Mouse (Mus musculus): ENCODE data around the gene Fscn1. TPM values are rescaled to one million over a fixed set of nuclear protein-coding genes. Genes with fewer than 3 reads are reported as not detected.

The Fscn1 gene
- polyA plus RNA-seq, 1 experiment from 2014 or later = 699 TPM

- Histone ChIP-seq H3K4me1 (peaks cover 15% of the 10 kb centered on the region), H3K9ac (peak overlapping the region; percentile 18; the same call in 1 of the 2 replicates), H3K4me2 (replicated peaks) (no peak overlapping the region), H3K27ac (no peak overlapping the region), H3K27me3 (peaks cover 16% of the 10 kb centered on the region), H3K4me3 (no peak overlapping the region), H3K36me3 (no peaks in the 10 kb centered on the region), H3K9me3 (replicated peaks) (no peaks in the 10 kb centered on the region)
- WGBS = 22% methylated on average over 13 of the region's 13 CpGs
- ATAC-seq (ENCODE audit: low FRiP score) = no peak
Observed at GRCm38 (mm10) chr5:142926204-142926939, 33.8 kb upstream of the Fscn1 start.

DNA sequence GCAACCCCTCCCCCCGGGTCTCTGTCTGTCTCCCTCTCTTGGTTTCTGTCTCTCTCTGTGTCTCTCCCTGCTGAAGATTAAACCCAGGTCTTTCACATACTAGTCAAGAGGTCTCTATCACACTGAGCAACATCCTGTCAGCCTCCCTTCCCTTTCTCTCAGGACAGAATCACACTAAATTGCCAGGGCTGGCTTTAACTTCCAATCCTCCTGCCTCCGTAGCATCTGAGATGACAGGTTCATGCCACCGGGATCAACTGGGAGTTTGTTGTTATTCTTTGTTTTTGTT is 33.3 kb upstream of the Fscn1 start:
- WGBS = 40% methylated on average over 3 of the region's 3 CpGs
- H3K9ac ChIP-seq = no peak overlapping the region

DNA sequence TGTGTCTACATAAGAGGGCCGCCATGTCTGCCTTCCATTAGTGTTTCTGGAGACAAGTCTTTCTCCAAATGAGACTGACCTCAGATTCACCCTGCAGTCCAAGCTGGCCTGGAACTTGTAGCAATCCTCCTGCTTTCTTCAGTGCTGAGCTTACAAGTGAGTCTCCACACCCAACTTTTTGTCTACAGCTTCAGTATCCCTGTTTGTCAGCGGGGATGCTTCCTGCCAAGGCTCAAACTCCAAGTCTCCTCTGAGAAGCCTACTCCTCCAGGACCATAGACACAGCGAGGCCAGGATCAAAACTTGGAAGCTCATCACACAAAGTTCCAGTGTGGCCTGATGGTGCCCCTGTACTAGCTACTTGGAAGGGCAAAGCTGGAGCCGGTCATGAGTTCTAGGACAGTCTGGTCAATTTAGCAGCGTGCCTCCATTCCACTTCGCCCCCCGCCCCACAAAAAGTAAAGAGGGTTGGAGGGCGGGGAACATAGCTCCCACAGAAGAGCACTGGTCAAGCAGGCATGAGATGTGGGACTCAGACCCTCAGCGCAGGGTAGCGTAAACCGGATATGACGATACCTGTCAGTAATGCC is 32.7 kb upstream of the Fscn1 start:
- Histone ChIP-seq H3K4me3 (no peak overlapping the region), H3K9me3 (replicated peaks) (no peaks in the 10 kb centered on the region), H3K27ac (no peak overlapping the region), H3K36me3 (no peaks in the 10 kb centered on the region), H3K4me1 (peaks cover 15% of the 10 kb centered on the region), H3K4me2 (replicated peaks) (no peak overlapping the region), H3K9ac (no peak overlapping the region), H3K27me3 (peaks cover 16% of the 10 kb centered on the region)
- WGBS = 95% methylated on average over 12 of the region's 12 CpGs
- ATAC-seq (ENCODE audit: low FRiP score) = no peak

More for the DNA sequence above, 33.3 kb upstream of the Fscn1 start:
- H3K27me3 ChIP-seq = peaks cover 16% of the 10 kb centered on the region
- no peaks in the 10 kb centered on the region for H3K9me3 ChIP-seq (replicated peaks)
- no peak overlapping the region for H3K4me3 ChIP-seq
- ATAC-seq (ENCODE audit: low FRiP score) = no peak
- no peaks in the 10 kb centered on the region for H3K36me3 ChIP-seq
- peaks cover 15% of the 10 kb centered on the region for H3K4me1 ChIP-seq
- no peak overlapping the region for H3K27ac ChIP-seq
- H3K4me2 ChIP-seq (replicated peaks) = no peak overlapping the region

GRCm38 (mm10) chr5:142928749-142929399 is 31.3 kb upstream of the Fscn1 start:
- peak overlapping the region; percentile 40 for H3K4me3 ChIP-seq
- WGBS = 4% methylated on average over 34 of the region's 35 CpGs
- H3K9ac ChIP-seq = peak overlapping the region; percentile 63
- no peaks in the 10 kb centered on the region for H3K9me3 ChIP-seq (replicated peaks)
- peaks cover 16% of the 10 kb centered on the region for H3K27me3 ChIP-seq
- peaks cover 15% of the 10 kb centered on the region for H3K4me1 ChIP-seq
- H3K36me3 ChIP-seq = no peaks in the 10 kb centered on the region
- no peak for ATAC-seq (ENCODE audit: low FRiP score)
- no peak overlapping the region; the same call in 1 of the 2 replicates for H3K27ac ChIP-seq
- H3K4me2 ChIP-seq (replicated peaks) = peak overlapping the region; percentile 64

- Histone ChIP-seq H3K4me3 (peak overlapping the region; percentile 40), H3K9ac (peak overlapping the region; percentile 63), H3K36me3 (no peaks in the 10 kb centered on the region), H3K4me1 (peaks cover 14% of the 10 kb centered on the region), H3K27me3 (peaks cover 16% of the 10 kb centered on the region), H3K27ac (no peak overlapping the region; the same call in 1 of the 2 replicates), H3K9me3 (replicated peaks) (no peaks in the 10 kb centered on the region), H3K4me2 (replicated peaks) (peak overlapping the region; percentile 64)
- WGBS = 20% methylated on average over 4 of the region's 4 CpGs
- no peak for ATAC-seq (ENCODE audit: low FRiP score)
Observed at GRCm38 (mm10) chr5:142929400-142929752, 30.8 kb upstream of the Fscn1 start.

GRCm38 (mm10) chr5:142931241-142931745 is 28.9 kb upstream of the Fscn1 start:
- no peak for ATAC-seq (ENCODE audit: low FRiP score)

GRCm38 (mm10) chr5:142932084-142932685 is 28.0 kb upstream of the Fscn1 start:
- H3K4me1 ChIP-seq = peaks cover 8% of the 10 kb centered on the region
- H3K27ac ChIP-seq = no peak overlapping the region
- 28% methylated on average over 9 of the region's 9 CpGs for WGBS
- no peak for ATAC-seq (ENCODE audit: low FRiP score)
- H3K27me3 ChIP-seq = peaks cover 16% of the 10 kb centered on the region
- no peaks in the 10 kb centered on the region for H3K9me3 ChIP-seq (replicated peaks)
- no peak overlapping the region for H3K4me2 ChIP-seq (replicated peaks)
- H3K36me3 ChIP-seq = no peaks in the 10 kb centered on the region
- no peak overlapping the region for H3K4me3 ChIP-seq
- no peak overlapping the region for H3K9ac ChIP-seq

More at GRCm38 (mm10) chr5:142931241-142931745, 28.9 kb upstream of the Fscn1 start:
- peaks cover 12% of the 10 kb centered on the region for H3K4me1 ChIP-seq
- H3K4me2 ChIP-seq (replicated peaks) = no peak overlapping the region
- peaks cover 16% of the 10 kb centered on the region for H3K27me3 ChIP-seq
- H3K27ac ChIP-seq = no peak overlapping the region
- H3K36me3 ChIP-seq = no peaks in the 10 kb centered on the region
- 90% methylated on average over 9 of the region's 9 CpGs for WGBS
- no peak overlapping the region for H3K9ac ChIP-seq
- H3K4me3 ChIP-seq = no peak overlapping the region
- H3K9me3 ChIP-seq (replicated peaks) = no peaks in the 10 kb centered on the region

- peaks cover 8% of the 10 kb centered on the region for H3K4me1 ChIP-seq
- peaks cover 13% of the 10 kb centered on the region for H3K27me3 ChIP-seq
- 83% methylated on average over 8 of the region's 8 CpGs for WGBS
- ATAC-seq (ENCODE audit: low FRiP score) = no peak
- no peaks in the 10 kb centered on the region for H3K36me3 ChIP-seq
- H3K4me2 ChIP-seq (replicated peaks) = no peak overlapping the region
- H3K9ac ChIP-seq = no peak overlapping the region
- no peak overlapping the region for H3K4me3 ChIP-seq
- no peak overlapping the region for H3K27ac ChIP-seq
- no peaks in the 10 kb centered on the region for H3K9me3 ChIP-seq (replicated peaks)
Observed at GRCm38 (mm10) chr5:142932731-142933130, 27.4 kb upstream of the Fscn1 start.

- peak; percentile 56 for ATAC-seq (ENCODE audit: low FRiP score)
- no peaks in the 10 kb centered on the region for H3K9me3 ChIP-seq (replicated peaks)
- H3K27me3 ChIP-seq = no peaks in the 10 kb centered on the region
- peak overlapping the region; percentile 32 for H3K4me2 ChIP-seq (replicated peaks)
- H3K9ac ChIP-seq = no peak overlapping the region
- H3K36me3 ChIP-seq = no peaks in the 10 kb centered on the region
- peaks cover 3% of the 10 kb centered on the region for H3K4me1 ChIP-seq
- no peak overlapping the region for H3K4me3 ChIP-seq
- H3K27ac ChIP-seq = no peak overlapping the region
- WGBS = 15% methylated on average over 13 of the region's 13 CpGs
Observed at GRCm38 (mm10) chr5:142935642-142936335, 24.4 kb upstream of the Fscn1 start.

GRCm38 (mm10) chr5:142936336-142936719 is 23.8 kb upstream of the Fscn1 start:
- Histone ChIP-seq H3K4me3 (no peak overlapping the region), H3K9me3 (replicated peaks) (no peaks in the 10 kb centered on the region), H3K4me1 (peaks cover 3% of the 10 kb centered on the region), H3K9ac (no peak overlapping the region), H3K36me3 (no peaks in the 10 kb centered on the region), H3K27ac (no peak overlapping the region), H3K27me3 (no peaks in the 10 kb centered on the region), H3K4me2 (replicated peaks) (peak overlapping the region; percentile 32)
- WGBS = 4% methylated on average over 17 of the region's 17 CpGs
- ATAC-seq (ENCODE audit: low FRiP score) = peak; percentile 48

- Histone ChIP-seq H3K4me2 (replicated peaks) (no peak overlapping the region), H3K4me1 (peaks cover 3% of the 10 kb centered on the region), H3K9me3 (replicated peaks) (no peaks in the 10 kb centered on the region), H3K9ac (no peak overlapping the region), H3K27ac (no peak overlapping the region), H3K36me3 (no peaks in the 10 kb centered on the region), H3K4me3 (no peak overlapping the region), H3K27me3 (no peaks in the 10 kb centered on the region)
- ATAC-seq (ENCODE audit: low FRiP score) = no peak
- 38% methylated on average over 19 of the region's 19 CpGs for WGBS
Observed at GRCm38 (mm10) chr5:142937956-142938727, 22.0 kb upstream of the Fscn1 start.

Data from hindbrain, embryonic 12.5 days (tissue).